Mouse (Mus musculus) neural tube, embryonic 15.5 days (tissue): ENCODE measurements around the gene Ephb2. TPM values are rescaled to one million over a fixed set of nuclear protein-coding genes. Genes with fewer than 3 reads are reported as not detected.

Experiments used
- ATAC-seq: fragments of 200-750 bp; cut with Nextera tagmentation; 2 replicates; pipeline ENCODE4 v1.8.0; 2017; ENCODE audit warnings: mild to moderate bottlenecking, moderate TSS enrichment, moderate library complexity; ENCODE audit not compliant: low FRiP score
- H3K27ac ChIP-seq: fragments of 300-500 bp; sonication (generic); replicated peaks from 2 replicates; pipeline ENCODE4 v1.5.1; 2015; ENCODE audit warnings: mild to moderate bottlenecking, inconsistent platforms
- H3K27me3 ChIP-seq: fragments of 300-500 bp; sonication (generic); replicated peaks from 2 replicates; pipeline ENCODE4 v1.6.1; 2015; ENCODE audit warnings: inconsistent platforms
- H3K36me3 ChIP-seq: fragments of 300-500 bp; sonication (generic); 2 replicates; pipeline ENCODE4 v1.6.1; 2015; ENCODE audit warnings: inconsistent platforms
- H3K4me1 ChIP-seq: fragments of 300-500 bp; sonication (generic); 2 replicates; pipeline ENCODE4 v1.6.1; 2015; ENCODE audit warnings: inconsistent platforms
- H3K4me2 ChIP-seq: fragments of 300-500 bp; sonication (generic); 2 replicates; pipeline ENCODE4 v1.6.1; 2015; ENCODE audit warnings: inconsistent platforms, mild to moderate bottlenecking, moderate library complexity
- H3K4me3 ChIP-seq: fragments of 300-500 bp; sonication (generic); replicated peaks from 2 replicates; pipeline ENCODE4 v1.5.1; 2015; ENCODE audit warnings: mild to moderate bottlenecking, inconsistent platforms
- H3K9ac ChIP-seq: fragments of 300-500 bp; sonication (generic); replicated peaks from 2 replicates; pipeline ENCODE4 v1.6.1; 2015; ENCODE audit warnings: mild to moderate bottlenecking, inconsistent platforms
- H3K9me3 ChIP-seq: fragments of 300-500 bp; sonication (generic); replicated peaks from 2 replicates; pipeline ENCODE4 v1.6.1; 2016; ENCODE audit warnings: inconsistent platforms
- WGBS: fragments of 180-500 bp; shearing (Covaris S2); methylation state at CpG from one replicate; pipeline ENCODE4 v1.1.7; 2015; ENCODE audit warnings: mixed read lengths; 5-methylcytosine and 5-hydroxymethylcytosine counted together
- polyA plus RNA-seq: library from polyadenylated mRNA; unstranded; fragments of >200 nt; fragmentation: Nextera tagmentation; extraction: Ambion mirVana; gene quantifications from 2 replicates; pipeline ENCODE4 v1.2.1, GENCODE M21; 2015

Ephb2 gene
- polyA plus RNA-seq, 1 experiment from 2014 or later = 21.3 TPM

DNA sequence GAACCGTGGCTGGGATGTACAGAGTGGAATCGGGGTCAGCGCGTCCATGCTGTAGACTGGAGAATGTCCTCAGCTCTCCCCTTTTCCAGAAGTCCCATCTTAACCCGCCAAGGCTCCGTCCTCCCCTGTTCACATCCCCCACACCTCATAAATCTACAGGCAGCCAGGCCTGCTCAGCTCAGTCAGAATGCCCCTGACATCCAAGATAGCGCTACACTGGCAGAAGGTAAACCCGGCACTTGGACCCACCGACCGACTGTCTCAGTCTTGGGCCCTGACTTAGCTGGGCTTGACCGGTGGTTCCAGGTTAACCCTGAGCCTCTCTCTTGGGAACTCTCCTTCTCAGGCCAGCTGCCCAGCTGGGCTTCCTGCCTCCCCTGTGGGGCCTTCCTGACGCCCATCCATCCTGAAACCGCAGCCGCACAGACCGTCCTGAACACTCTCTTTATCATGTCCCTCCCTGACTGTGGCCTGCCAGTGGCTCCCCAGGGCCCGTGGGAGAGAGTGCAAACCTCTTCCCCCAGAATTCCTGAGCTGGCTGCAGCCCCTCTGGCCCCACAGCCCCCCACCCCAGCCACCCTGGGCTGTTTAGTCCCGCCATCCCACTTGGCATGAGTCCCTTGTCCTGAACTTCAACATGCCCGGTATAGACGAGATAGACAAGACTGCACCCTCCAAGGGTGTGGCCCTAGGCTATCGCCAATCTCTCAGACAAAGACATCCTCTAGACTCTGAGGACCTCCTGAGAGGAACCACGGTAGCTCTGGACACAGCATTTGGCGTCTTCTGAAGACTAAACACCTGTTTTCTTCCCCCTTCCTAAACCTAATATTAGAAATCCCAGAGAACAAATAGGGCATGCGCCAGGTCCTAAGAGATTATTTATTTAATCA, 37.9 kb downstream of the Ephb2 start:
- H3K4me1 ChIP-seq = peaks cover 63% of the 10 kb centered on the region
- peak overlapping the region; percentile 10; the same call in 1 of the 2 replicates for H3K27ac ChIP-seq

DNA sequence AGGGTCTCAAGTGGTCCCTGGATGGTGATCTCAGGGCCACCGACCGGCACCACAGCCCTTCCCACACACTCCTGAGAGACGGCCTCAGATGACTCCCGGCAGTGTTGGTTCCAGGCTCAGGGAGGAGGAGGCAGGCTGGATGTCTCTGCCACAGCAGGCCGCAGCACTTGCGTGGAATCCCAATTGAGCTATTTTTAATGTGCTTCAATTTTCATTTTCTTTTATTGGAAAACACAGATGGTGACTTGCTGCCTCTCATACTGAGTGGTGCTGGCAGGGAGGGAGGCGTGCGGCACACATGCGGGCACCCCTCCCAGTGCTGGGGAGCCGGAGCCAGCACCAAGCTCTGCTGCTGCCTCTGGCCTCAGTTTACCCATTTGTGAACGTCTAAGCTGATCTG, 42.5 kb downstream of the Ephb2 start:
- Histone ChIP-seq H3K9ac (0 out of 2 replicates have a peak overlapping the region, but pooled peaks have one; percentile 4), H3K9me3 (no peaks in the 10 kb centered on the region), H3K27ac (peak overlapping the region; percentile 78), H3K36me3 (no peaks in the 10 kb centered on the region), H3K4me3 (no peak overlapping the region), H3K27me3 (no peaks in the 10 kb centered on the region), H3K4me1 (peaks cover 62% of the 10 kb centered on the region), H3K4me2 (no peak overlapping the region)
- peak; percentile 46; the same call in 1 of the 2 replicates for ATAC-seq
- whole genome bisulfite sequencing = 33% methylated on average over 11 of the region's 11 CpGs

More for the DNA sequence above, 37.9 kb downstream of the Ephb2 start:
- H3K9ac ChIP-seq = no peak overlapping the region
- no peaks in the 10 kb centered on the region for H3K27me3 ChIP-seq
- no peaks in the 10 kb centered on the region for H3K9me3 ChIP-seq
- no peaks in the 10 kb centered on the region for H3K36me3 ChIP-seq
- H3K4me3 ChIP-seq = no peak overlapping the region
- 43% methylated on average over 23 of the region's 23 CpGs for WGBS
- no peak for ATAC-seq
- no peak overlapping the region for H3K4me2 ChIP-seq

DNA sequence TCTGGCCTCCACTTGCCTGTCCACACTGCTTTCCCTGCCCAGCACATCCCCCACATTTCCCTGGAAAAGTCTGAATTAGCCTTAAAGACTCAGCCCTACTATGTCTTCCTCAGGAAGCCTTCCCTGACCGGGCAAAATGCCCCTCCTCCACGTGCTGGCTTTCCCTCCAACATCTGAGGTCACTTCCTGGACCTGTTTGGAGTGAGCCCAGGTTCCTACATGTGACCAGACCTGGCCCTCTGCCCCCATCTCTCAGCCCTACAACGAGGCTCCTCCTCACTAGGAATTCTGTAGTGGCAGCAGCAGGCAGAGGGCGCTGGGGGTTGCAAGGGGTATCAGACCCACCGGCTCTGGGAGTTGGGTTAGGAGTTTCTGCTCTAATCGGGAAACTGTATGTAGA, 46.0 kb downstream of the Ephb2 start:
- H3K4me1 ChIP-seq = peaks cover 67% of the 10 kb centered on the region
- WGBS = 77% methylated on average over 6 of the region's 6 CpGs
- no peak for ATAC-seq

DNA sequence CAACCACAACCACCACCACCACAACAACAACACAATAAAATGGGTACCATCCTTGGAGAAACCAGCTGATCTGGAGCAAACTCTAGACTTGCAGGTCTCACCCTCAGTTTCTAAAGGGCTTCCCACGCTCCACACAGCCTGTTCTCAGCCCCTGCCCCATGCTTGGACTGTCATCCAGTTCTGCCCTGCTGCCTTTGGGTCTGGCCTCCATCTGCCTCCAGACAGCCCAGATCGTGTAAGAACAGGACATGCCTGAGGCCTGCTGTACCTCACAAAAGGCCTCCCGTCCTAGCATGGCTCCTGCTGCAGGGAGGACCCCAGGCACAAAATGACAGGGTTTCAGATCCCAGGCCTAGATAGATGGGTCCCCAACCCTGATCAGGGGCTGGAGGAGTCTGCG, 48.4 kb downstream of the Ephb2 start:
- ATAC-seq = no peak
- H3K9ac ChIP-seq = no peak overlapping the region
- H3K4me1 ChIP-seq = peaks cover 62% of the 10 kb centered on the region
- H3K9me3 ChIP-seq = no peaks in the 10 kb centered on the region
- H3K4me2 ChIP-seq = no peak overlapping the region
- no peak overlapping the region for H3K4me3 ChIP-seq
- 0 out of 2 replicates have a peak overlapping the region, but pooled peaks have one; percentile 7 for H3K27ac ChIP-seq
- 53% methylated on average over 4 of the region's 4 CpGs for WGBS
- H3K36me3 ChIP-seq = no peaks in the 10 kb centered on the region
- H3K27me3 ChIP-seq = no peaks in the 10 kb centered on the region

More for the DNA sequence above, 46.0 kb downstream of the Ephb2 start:
- no peaks in the 10 kb centered on the region for H3K36me3 ChIP-seq
- H3K9me3 ChIP-seq = no peaks in the 10 kb centered on the region
- H3K9ac ChIP-seq = no peak overlapping the region
- H3K4me2 ChIP-seq = no peak overlapping the region
- no peak overlapping the region for H3K27ac ChIP-seq
- no peaks in the 10 kb centered on the region for H3K27me3 ChIP-seq
- no peak overlapping the region for H3K4me3 ChIP-seq

DNA sequence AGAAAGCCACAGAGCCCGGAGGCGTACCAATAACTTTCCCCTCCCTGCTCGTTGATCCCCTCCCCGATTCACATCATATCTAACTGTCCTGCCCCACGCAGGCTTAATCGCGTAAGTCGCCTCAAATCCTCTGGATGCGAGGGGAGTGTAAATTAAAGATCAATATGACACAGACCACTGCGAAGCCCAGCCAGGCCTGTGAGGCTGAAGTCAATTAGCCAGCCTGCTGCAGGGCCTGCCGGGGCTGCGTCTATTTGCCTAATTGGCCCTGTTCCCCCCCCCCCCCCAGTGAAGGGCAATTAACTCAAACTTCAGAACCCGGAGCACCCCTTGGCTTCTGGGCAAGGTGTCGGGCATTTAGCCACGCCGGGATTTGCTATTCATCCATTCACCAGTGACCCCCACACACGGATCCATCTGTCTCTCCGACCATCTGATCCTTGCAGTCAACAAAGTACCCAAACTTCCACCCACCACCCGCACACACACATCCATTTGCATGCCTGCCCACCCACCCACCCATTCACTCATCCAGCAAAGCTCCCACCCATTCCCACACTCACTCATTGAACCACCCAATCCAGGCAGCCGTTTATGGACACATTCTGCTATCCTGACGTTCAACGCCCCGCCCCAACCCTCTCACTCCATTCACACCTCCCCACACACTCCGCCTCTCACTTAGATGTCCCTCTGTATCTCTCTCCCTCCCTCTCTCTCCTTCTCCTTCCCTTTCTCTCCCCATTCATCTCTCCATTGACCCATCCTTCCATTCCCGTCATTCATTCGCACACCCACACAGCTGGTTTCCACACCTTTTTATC, 49.1 kb downstream of the Ephb2 start:
- H3K9me3 ChIP-seq = no peaks in the 10 kb centered on the region
- H3K27me3 ChIP-seq = no peaks in the 10 kb centered on the region
- 21% methylated on average over 26 of the region's 26 CpGs for WGBS
- H3K36me3 ChIP-seq = no peaks in the 10 kb centered on the region
- H3K27ac ChIP-seq = no peak overlapping the region
- ATAC-seq = 0 out of 2 replicates have a peak, but pooled peaks have one; percentile 30
- no peak overlapping the region for H3K4me3 ChIP-seq
- H3K4me2 ChIP-seq = no peak overlapping the region
- no peak overlapping the region for H3K9ac ChIP-seq
- H3K4me1 ChIP-seq = peaks cover 65% of the 10 kb centered on the region

DNA sequence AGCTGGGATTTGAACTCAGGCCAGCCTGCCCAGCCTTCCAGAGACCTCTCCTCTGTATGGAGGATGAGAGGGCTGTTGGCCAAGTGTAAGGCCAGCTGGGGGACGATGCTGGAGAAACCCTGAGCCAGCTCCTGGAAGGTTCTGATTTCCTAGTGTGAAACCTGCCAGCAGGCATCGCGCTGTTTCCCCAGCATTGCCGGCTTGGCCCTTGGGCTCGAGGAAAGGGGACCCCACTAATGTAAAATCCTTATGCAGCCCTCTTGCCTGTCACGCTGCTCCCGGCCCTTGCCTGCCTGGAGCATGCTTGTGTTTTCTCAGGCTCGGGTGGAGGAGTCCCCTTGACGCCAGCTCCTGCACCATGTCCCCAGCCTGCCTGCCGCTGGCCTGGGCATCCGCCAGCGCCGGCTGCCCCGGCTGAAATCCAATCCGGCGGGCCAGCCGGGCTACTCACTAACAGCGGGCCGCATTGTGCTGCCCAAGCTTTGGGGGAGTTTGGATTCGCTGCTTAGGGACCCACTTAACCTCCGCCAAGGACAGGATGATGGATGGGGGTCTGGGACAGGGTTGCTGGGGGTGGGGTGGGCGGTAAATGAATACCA, 52.1 kb downstream of the Ephb2 start:
- 20% methylated on average over 22 of the region's 22 CpGs for WGBS
- no peaks in the 10 kb centered on the region for H3K36me3 ChIP-seq
- H3K4me1 ChIP-seq = peaks cover 66% of the 10 kb centered on the region
- H3K9ac ChIP-seq = no peak overlapping the region
- H3K9me3 ChIP-seq = no peaks in the 10 kb centered on the region
- ATAC-seq = peak; percentile 37; the same call in 1 of the 2 replicates
- peak overlapping the region; percentile 68 for H3K27ac ChIP-seq
- H3K27me3 ChIP-seq = no peaks in the 10 kb centered on the region
- no peak overlapping the region for H3K4me3 ChIP-seq
- H3K4me2 ChIP-seq = no peak overlapping the region; the same call in 1 of the 2 replicates

DNA sequence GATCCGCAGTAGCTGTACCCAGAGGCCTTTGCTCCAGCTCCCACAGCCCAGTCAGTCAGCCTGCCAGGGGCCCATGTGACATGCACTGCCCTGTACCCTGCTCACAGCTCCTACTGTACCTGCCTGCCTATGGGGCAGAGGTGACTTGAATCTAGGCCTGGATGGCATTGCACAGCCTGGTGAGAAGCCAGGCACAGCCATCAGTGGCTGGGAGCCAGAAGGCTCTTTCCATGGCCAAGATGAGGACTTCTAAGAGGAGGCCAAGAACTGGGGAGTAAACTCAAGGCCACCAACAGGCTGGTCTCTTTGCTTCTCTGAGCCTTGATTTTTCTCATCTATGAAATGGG, 53.2 kb downstream of the Ephb2 start:
- Histone ChIP-seq H3K4me1 (peaks cover 73% of the 10 kb centered on the region), H3K27ac (no peak overlapping the region; the same call in 1 of the 2 replicates), H3K36me3 (no peaks in the 10 kb centered on the region), H3K27me3 (no peaks in the 10 kb centered on the region), H3K9me3 (no peaks in the 10 kb centered on the region), H3K4me2 (no peak overlapping the region), H3K4me3 (no peak overlapping the region), H3K9ac (no peak overlapping the region)
- no peak for ATAC-seq
- 100% methylated on average over 1 of the region's 1 CpGs for WGBS

DNA sequence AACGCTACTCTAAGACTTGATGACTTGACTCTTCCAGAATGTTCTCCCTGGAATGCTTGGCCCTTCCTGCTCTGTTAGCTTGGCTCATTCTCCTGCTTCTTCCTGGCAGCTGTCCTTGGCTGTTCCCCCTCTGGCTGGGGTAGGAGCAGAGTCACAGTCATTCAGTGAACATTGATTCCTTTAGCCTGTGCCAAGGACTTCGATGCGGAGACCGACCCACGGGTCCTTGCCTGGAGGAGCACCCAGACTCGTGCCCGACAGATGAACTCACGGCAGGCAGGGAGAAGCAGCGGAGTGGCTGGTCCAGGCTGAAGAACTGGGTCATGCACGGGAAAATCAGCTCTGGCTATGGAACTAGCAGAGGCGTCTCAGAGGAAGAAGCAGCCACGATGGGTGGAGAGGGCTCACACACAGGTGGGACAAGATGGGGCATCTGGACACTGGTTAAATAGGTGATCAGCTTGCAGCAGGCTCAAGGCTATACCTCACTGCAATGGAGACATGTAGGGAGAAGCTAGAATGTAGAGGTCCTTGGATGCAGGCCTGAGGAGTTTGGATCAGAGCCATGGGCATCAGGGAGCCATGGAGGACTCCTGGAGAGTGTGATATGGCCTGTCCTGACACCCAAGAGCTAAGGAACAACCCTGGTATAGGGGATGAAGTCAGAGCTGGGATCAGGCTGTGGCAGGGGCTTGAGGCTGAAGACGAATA, 53.8 kb downstream of the Ephb2 start:
- no peak for ATAC-seq
- Histone ChIP-seq H3K9me3 (no peaks in the 10 kb centered on the region), H3K9ac (no peak overlapping the region), H3K36me3 (no peaks in the 10 kb centered on the region), H3K27me3 (no peaks in the 10 kb centered on the region), H3K4me1 (peaks cover 71% of the 10 kb centered on the region), H3K4me2 (no peak overlapping the region), H3K27ac (peak overlapping the region; percentile 37; the same call in 1 of the 2 replicates), H3K4me3 (no peak overlapping the region)
- WGBS = 69% methylated on average over 13 of the region's 13 CpGs

DNA sequence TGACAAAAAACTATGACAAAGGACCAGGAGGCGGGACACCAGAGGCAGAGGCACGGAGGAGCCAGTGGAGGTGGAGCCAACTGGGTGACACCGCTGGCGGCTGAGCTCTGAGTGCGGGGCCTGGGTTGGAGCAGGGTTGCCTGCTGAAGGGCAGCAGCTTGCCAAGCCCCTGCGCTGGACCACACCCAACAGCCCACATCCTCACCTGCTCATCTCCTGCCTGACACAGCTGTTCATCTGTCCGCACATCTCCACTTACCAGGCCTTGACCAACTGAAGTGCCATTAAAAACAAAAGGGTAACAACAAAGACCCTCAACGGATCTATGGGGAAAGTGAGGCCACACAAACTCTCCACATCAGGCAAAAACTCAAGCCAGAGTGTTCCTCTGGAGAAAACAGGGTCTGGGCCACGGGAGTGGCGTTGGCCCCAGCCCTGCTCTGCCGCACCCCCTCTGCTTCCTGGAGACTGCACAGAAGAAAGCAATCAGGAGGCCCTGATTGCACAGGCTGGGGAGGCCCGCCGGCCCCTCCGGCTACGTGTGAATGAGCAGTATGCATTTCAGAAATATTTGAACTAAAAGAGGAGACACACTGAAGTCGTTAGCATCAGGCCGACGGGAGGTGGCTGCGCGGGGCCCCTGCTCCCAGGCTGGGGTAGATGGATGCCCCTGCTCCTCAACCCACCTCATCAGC, 55.4 kb downstream of the Ephb2 start:
- Histone ChIP-seq H3K36me3 (no peaks in the 10 kb centered on the region), H3K4me1 (peaks cover 70% of the 10 kb centered on the region), H3K4me3 (no peak overlapping the region), H3K27me3 (no peaks in the 10 kb centered on the region), H3K27ac (no peak overlapping the region), H3K9ac (no peak overlapping the region), H3K4me2 (no peak overlapping the region), H3K9me3 (no peaks in the 10 kb centered on the region)
- ATAC-seq = no peak
- 75% methylated on average over 20 of the region's 20 CpGs for WGBS

DNA sequence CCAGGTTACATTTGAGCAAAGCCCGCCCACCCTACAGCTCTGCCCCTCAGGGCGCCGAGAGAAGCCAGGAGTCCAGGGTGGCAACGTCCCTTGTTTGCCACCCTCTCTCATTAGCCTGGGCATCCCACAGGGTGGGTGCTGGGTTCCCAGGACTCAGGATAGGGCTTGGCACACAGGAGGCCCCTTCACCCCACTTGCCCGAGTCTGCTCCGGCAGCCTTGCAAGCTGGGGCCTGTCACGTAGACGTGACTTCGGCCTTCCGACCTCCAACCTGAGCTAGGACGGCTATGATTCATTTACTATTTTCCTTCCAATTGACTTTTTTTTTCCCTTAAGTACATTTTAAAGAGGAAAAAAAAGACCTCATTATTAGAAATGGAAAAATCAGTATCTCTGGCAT, 56.6 kb downstream of the Ephb2 start:
- Histone ChIP-seq H3K9me3 (no peaks in the 10 kb centered on the region), H3K4me3 (no peak overlapping the region), H3K27me3 (no peaks in the 10 kb centered on the region), H3K27ac (no peak overlapping the region), H3K4me1 (peaks cover 73% of the 10 kb centered on the region), H3K9ac (no peak overlapping the region), H3K4me2 (no peak overlapping the region), H3K36me3 (no peaks in the 10 kb centered on the region)
- ATAC-seq = no peak
- 87% methylated on average over 11 of the region's 11 CpGs for WGBS
